Mouse (Mus musculus) activated CD4-positive, CD25-positive, alpha-beta regulatory T cell, adult 4 months (primary cell): ENCODE data around the gene Prss28. TPM values are rescaled to one million over a fixed set of nuclear protein-coding genes. Genes with fewer than 3 reads are reported as not detected.

ENCODE experiments used
- ATAC-seq: one replicate; pipeline ENCODE4 v1.8.0; 2017
- polyA plus RNA-seq, 2 experiments: library from polyadenylated mRNA; unstranded; fragments of 100-300 nt; shearing (Covaris generic); gene quantifications; one replicate each; pipeline ENCODE4 v1.2.1; 2017

Gene Prss28
- not detected for polyA plus RNA-seq

GRCm38 (mm10) chr17:25308346-25308745, at the start of gene Prss28:
Gene Prss28 (plus strand): TSS chr17:25308646.
- ATAC-seq, result no peak

GRCm38 (mm10) chr17:25264453-25264852, 44.0 kb upstream of the Prss28 start:
- no peak for ATAC-seq

GRCm38 (mm10) chr17:25270795-25271335, 37.6 kb upstream of the Prss28 start:
- ATAC-seq, result no peak

GRCm38 (mm10) chr17:25272326-25272725, 36.1 kb upstream of the Prss28 start:
- ATAC-seq, result no peak

- peak; percentile 78 for ATAC-seq
Measured at GRCm38 (mm10) chr17:25272951-25273705, 35.3 kb upstream of the Prss28 start.

- peak; percentile 61 for ATAC-seq
Measured at GRCm38 (mm10) chr17:25273706-25274501, 34.5 kb upstream of the Prss28 start.

GRCm38 (mm10) chr17:25274571-25275346, 33.7 kb upstream of the Prss28 start, which contains the start of gene Ube2i:
Gene Ube2i (minus strand): TSS chr17:25274622.
- no peak for ATAC-seq

- ATAC-seq, result no peak
Measured at GRCm38 (mm10) chr17:25275833-25276232, 32.6 kb upstream of the Prss28 start.

GRCm38 (mm10) chr17:25282133-25282532, 26.3 kb upstream of the Prss28 start:
- no peak for ATAC-seq

- no peak for ATAC-seq
Measured at GRCm38 (mm10) chr17:25285033-25285432, 23.4 kb upstream of the Prss28 start.

GRCm38 (mm10) chr17:25288842-25289241, 19.6 kb upstream of the Prss28 start:
- ATAC-seq, result no peak

GRCm38 (mm10) chr17:25290411-25290810, 18.0 kb upstream of the Prss28 start:
- no peak for ATAC-seq

- ATAC-seq, result no peak
Measured at GRCm38 (mm10) chr17:25293495-25293894, 15.0 kb upstream of the Prss28 start.

GRCm38 (mm10) chr17:25294111-25294510, 14.3 kb upstream of the Prss28 start:
- ATAC-seq, result no peak

- ATAC-seq, result no peak
Measured at GRCm38 (mm10) chr17:25298094-25298493, 10.4 kb upstream of the Prss28 start, which contains the start of gene Prss34. Gene Prss34 (plus strand): TSS chr17:25298394.

- no peak for ATAC-seq
Measured at GRCm38 (mm10) chr17:25318354-25318753, 9.9 kb downstream of the Prss28 start, which contains the start of gene Prss29. Gene Prss29 (plus strand): TSS chr17:25318654.

- no peak for ATAC-seq
Measured at GRCm38 (mm10) chr17:25320819-25321218, 12.4 kb downstream of the Prss28 start.

GRCm38 (mm10) chr17:25322930-25323329, 14.5 kb downstream of the Prss28 start:
- ATAC-seq, result no peak

- no peak for ATAC-seq
Measured at GRCm38 (mm10) chr17:25332321-25332720, 23.9 kb downstream of the Prss28 start.

GRCm38 (mm10) chr17:25333943-25334342, 25.5 kb downstream of the Prss28 start:
- no peak for ATAC-seq

GRCm38 (mm10) chr17:25338218-25338617, 29.8 kb downstream of the Prss28 start:
- ATAC-seq, result no peak

- no peak for ATAC-seq
Measured at GRCm38 (mm10) chr17:25340003-25340402, 31.6 kb downstream of the Prss28 start.
